Mouse (Mus musculus): Measurements from ENCODE around the gene Rgp1.

Rgp1 gene

DNA sequence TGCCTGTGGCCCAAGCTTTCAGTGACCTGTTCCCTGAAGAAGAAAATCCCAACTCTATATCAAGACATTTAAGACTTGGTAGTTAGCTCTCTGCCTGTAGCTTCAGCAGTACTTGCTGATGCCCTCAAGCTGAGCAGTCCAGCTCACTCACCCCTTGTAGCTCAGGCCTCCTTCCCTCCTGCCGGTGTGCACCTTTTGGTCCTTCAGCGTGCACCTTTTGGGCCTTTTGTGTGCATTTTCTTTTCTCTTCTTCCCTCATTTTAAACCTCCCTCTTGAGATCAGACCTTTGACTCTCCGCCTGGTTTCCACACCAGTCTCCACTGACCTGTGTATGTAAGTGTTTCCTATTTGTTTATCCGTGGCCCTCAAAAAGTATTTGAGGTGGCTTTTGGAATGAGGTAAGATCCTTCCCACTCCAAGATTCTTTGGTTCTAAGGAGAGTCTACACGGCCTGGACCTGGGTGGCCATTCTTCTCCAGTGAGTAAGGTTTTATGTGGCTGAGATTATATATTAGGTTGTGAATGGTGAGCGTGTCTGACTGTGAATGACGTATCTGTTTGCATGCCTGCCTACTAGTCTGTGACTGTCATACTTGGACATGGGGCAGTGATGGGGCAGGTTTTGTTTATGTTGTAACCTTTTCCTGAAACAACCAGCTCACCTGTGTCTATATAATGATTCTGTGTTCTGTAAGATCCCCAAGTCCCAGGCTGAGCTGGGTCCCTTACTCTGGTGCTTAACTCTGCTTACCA is 56.3 kb downstream of the Rgp1 start:
- no peak for DNase-seq (ENCODE audit: low spot score)

DNA sequence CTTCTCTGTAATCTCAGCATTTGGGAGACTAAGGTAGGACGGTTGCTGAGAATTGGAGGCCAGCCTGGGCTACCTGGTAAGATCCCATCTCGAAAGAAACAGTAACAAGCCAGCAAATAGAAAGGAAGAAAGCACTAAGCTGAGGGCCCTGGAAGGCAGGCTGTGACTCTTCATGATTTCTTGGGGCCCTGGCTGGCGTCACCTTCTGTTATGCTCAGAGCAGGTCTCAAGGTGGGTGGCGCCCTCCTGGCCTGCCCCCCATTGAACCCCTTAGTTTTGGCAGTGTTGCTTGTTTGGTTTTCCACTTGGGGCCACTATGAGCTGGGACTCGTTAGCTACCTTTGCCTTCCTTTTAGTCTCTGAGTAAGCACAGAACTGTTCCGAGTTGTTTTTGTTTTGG is 58.2 kb downstream of the Rgp1 start:
- no peak for DNase-seq (ENCODE audit: low spot score)
